Mouse (Mus musculus): ENCODE results near the gene Capn13.

Capn13 gene

DNA sequence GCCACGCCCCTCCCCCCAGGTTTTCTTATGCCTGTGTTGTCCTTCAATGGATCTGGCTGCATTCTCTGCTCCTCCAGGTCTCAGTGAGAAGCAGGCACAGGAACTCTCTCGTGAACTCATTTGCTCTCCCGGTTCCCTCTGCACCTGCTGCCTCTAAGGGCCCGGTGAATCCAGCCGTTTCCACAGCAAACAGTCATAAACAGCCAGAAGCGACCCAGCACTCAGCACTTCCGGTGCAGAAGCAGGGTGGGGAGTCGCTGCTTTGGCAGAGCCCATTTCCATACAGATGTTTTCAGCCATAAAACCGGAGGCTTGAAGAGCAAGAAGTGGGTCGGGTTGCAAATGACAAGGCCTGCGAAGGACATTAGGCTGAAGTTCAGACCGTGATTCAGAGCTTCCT, 142.0 kb downstream of the Capn13 start:
- no peaks in the 10 kb centered on the region for H3K27me3 ChIP-seq (ENCODE audit: insufficient read depth, low read length)
- peaks cover 7% of the 10 kb centered on the region; the same call in 1 of the 2 replicates for H3K9me3 ChIP-seq (ENCODE audit: low read length)
- H3K4me3 ChIP-seq (replicated peaks; ENCODE audit: low read length): no peak overlapping the region
- TF ChIP-seq NANOG (IDR thresholded peaks at IDR 0.05; ENCODE audit: borderline replicate concordance, low read length): no peak
- peaks cover 11% of the 10 kb centered on the region for H3K4me1 ChIP-seq (replicated peaks; ENCODE audit: low read depth, low read length)
- H3K36me3 ChIP-seq (ENCODE audit: insufficient read depth, low read length): no peaks in the 10 kb centered on the region

Measured in E14TG2a.4 (cell line).